Mouse (Mus musculus) c-Kit-negative CD71-positive TER-119-positive erythroid progenitor cells, embryonic 14.5 days (primary cell): ENCODE measurements around the gene Myo9b.

Experiments
- DNase-seq: peaks from one replicate; pipeline ENCODE4 v3.0.0-alpha.2; 2013; ENCODE audit warnings: low read depth, low spot score

Myo9b gene

DNA sequence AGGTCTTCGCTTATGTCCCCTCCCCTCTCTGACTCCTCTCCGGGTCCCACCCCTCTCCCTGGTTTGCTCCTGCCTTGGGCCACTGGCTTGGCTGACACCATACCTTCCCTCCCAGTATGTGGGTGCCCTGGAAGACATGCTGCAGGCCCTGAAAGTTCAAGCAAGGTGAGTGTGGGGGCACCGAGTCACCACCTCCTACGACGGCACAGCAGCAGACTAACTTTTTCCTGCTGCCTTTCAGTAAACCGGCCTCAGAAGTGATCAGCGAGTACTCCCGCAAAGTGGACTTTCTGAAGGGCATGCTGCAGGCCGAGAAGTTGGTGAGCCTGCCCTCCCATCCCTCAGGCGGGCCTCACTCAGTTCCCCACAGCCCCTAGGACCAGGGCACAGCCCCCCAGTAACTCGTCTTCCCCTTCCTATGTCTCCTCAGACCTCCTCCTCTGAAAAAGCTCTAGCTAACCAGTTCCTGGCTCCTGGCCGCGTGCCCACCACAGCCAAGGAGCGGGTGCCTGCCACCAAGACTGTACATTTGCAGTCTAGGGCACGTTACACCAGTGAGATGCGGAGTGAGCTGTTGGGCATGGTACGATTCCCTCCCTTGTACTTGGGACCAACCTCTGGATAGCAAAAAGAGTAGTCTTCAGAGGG is 95.1 kb downstream of the Myo9b start:
- DNase-seq = no peak

DNA sequence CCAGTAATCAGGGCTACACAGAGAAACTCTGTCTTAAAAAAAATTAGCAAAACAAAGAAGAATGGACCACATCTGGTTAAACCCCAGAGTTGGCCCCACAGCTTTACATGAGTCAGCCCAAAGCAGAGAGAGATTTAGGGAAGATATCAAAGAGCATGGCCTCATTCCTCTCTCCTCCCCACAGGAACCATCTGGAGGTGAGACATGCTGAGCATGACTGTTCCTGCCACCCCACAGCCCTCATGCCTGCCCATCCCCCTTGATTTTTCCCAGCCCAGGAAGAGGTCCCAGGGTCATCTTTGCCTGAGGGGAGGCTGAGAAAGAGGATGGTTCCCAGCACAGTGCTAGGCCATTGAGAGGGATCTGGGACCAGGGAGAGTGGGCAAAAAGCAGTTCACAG is 95.9 kb downstream of the Myo9b start:
- no peak for DNase-seq

DNA sequence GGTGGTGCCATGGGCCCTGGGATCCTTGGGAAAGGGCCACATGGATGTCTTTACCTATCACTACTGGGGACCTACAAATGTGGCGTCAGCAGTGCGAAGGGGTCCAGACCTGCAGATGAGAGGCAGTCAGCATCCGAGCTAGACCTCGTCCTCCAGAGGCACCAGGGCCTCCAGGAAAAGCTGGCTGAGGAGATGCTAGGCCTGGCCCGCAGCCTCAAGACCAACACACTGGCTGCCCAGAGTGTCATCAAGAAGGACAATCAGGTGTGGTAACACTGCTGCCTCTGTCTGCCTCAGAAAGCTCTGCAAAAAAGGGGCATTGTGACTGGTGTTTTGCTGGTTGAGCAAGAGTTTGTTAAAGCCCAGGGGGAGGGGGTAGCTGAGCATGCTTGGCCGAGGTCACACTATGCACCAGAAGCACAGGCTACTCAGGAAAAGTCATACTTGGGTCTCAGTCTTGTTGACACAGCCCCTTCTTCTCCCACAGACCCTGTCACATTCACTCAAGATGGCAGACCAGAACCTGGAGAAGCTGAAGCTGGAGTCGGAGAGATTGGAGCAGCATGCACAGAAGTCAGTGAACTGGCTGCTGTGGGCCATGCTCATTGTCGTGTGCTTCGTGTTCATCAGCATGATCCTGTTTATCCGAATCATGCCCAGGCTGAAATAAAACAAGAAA is 96.7 kb downstream of the Myo9b start:
- DNase-seq = no peak

DNA sequence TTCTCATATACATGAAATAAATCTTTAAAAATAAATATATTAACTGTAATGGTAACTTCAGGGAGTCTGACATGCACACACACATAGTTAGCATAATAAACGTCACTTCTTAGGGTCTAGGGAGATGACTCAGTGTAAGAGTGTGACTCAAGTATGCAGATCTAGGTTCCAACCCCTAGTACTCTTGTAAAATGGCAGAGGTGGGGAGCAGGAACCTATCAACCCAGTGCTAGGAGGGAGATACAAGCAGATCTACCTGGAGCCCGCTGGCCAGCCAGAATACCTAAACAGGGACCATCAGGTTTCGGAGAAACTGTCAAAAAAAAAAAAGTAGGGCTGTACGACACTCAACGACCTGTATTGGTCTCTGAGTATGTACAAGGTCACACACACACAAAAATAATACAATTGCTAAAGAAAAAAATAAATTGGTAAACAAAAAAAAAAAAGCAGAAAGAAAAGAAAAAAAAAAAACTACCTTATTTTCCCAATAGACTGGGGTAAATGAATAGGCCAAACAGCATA is 98.3 kb downstream of the Myo9b start:
- DNase-seq = no peak

DNA sequence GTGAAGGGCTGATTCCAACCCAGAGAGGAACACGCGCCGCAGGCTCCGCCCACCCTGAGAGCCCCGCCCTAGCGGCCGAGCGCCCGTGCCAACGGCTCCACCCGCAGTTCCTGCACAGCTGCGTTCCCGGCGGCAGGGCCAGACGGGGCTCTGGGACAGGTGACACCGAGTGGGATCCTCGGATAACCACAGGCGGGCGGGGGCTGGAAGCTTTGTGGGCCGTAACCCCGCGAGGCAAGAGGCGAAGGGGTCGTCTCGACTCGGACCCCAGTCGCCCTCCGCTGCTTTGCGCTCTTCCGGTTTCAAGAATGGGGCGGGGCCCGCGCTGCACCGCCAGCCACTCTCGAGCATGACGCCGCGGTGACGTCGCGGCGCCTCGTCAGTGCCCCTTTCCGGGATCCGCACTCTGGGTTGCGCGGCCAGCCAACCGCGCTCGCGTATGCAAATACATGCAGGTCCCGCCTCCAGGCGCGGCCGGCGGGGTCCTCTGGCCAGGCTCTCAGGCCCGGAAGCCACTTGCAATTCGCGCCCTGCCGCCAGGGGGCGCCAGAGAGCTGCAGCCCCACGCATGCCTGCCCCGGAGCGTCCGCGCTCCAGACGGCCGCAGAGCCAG is 98.8 kb downstream of the Myo9b start, which contains the start of gene Ocel1:
Gene Ocel1 (plus strand): TSS at position 63 of the 613 bp plus-strand sequence.
- peak; percentile 94 for DNase-seq

DNA sequence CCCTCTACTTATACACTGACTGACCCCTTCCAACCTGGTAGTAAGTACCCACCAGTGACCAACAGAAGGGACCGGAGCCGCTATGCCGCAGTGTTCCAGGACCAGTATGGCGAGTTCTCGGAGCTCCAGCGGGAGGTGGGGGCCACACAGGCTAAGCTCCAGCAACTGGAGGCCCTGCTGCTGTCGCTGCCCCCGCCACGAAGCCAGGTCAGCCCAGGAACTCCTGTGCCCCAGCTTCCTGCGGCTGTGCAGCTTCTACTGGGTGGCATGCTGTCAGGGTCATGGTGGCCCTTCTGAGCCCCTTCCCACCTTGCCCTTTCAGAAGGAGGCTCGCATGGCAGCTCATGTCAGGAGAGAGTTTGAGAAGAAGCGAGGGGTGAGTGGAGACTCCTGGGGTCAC is 99.9 kb downstream of the Myo9b start:
- no peak for DNase-seq

DNA sequence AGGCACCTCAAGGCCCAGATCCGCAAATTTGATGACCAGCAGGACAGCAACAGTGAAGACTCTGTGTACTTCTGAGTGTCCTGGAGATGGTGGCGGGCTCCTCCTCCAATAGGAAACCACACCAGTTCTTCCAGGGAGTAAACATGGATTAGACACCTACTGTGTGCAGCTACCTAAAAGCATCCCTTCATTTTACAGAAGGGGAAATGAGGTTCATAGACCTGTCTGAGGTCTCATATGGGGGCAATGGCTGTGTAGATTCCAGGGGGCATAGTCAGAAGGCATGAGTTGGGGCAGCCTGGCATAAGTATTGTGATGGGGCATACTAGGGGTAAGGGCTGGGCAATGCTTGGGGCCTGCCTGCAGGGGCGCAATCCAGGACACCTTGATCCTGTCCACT is 100.5 kb downstream of the Myo9b start:
- no peak for DNase-seq

DNA sequence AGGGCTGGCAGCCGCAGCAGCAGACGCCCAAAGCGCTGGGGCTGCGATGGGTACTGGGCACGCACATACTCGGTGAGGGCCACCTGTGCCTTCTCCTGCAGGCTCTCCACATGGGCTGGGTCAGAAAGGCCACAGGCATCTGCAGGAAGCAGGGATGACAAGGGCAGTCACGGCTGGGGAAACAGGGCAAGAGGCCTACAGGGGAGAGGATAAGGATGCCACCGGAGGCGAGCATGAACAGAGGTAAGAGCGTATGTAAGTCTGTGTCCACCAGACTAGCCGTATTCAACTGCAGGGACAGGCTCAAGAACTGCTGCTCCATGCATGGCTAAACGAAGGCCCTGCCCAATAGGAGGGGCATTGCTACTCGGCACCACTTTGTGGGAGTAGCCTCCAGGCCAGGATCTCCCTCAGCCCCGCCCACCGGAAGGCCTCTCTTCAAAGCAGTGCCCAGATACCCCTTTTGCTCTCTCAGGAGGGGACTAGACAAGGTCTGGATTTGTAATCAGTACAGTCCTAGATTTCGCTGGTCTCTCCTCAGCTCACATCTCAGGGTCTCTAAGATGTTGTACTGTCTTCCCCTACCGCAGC is 102.2 kb downstream of the Myo9b start:
- DNase-seq = no peak

DNA sequence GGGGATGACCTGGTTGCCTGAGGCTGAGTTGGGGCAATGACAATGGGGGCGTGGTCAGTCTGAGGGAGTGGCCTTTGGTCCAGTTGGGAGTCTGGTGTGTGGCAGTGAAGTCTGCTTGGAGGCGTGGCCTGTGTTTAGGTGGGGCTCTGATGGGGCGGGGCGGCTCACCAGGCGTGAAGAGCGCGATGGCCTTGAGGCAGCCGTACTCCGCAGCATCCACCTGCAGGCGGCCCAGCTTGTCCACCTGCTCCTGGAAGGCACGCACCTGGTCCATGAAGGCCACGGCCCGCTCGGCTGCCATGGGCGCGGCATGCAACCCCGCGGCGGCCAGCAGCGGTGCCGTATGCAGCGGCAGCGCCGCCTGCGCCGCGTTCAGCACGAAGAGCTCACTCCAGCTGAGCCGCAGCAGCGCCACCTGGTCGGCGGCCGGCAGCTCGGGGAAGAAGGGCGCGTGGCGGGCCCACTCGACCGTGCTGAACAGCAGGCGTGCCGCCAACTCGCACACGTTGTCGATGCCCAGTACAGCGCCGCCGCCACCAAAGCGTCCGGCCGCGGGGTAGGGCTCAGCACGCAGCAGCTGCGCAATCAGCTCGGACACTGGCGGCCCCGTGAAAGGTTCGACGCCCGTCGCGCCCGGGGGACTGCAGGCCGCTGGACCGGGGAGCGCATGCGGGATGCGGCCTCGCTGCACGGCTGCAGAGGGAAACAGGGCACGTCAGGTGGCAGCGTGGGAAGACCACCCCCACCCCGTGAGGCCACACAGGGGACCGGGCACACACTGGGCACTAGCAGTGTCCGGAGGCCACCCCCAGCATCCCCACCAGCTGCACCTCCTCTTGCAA is 103.3 kb downstream of the Myo9b start:
- peak; percentile 57 for DNase-seq

DNA sequence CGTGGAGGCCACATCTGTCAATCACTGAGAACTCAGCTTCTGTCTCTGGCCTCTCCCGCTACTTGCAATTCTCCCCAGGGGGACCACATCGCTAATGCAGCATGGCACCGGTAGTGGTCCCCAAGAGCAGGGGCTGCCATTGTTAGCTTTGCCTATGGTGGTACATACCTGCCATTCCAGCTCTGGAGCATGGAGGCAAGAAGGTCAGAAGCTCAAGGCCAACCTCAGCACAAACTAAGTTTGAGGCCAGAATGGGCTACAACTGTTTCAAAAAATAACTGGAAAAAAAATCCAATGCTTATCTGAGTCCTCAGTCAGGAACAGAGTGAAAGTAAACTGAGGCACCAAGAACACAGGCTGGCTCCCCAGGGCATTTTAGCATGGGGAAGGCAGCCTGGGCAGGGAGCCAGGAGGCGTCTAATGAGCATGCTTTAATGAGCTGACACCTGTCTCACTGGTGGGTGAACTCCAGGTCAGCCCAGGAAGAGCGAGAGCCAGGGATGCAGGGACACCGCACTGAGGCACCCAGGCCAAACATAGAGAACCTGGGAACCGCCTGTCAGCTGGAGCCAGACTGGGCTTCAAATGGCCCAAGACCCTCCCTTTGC is 104.0 kb downstream of the Myo9b start:
- no peak for DNase-seq

DNA sequence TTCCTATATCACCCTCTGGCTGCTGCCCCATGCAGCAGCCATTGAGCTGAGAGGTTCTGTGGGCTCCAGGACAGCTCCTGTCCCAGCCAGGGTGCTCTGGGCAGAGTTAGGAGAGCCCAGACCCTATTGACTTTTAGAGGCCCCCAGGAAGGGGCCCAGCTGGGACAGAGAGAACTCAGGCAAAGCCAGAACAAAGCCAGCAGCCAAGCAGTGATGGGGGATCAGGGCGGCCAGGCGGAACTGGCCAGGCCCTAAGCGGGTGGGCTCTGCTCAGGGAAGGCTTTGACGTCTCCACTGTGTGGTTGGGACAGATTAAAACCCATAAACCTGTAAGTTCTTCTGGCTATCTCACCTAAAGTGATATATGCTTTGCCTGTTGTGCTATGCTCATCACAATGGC is 106.5 kb downstream of the Myo9b start:
- DNase-seq = no peak

DNA sequence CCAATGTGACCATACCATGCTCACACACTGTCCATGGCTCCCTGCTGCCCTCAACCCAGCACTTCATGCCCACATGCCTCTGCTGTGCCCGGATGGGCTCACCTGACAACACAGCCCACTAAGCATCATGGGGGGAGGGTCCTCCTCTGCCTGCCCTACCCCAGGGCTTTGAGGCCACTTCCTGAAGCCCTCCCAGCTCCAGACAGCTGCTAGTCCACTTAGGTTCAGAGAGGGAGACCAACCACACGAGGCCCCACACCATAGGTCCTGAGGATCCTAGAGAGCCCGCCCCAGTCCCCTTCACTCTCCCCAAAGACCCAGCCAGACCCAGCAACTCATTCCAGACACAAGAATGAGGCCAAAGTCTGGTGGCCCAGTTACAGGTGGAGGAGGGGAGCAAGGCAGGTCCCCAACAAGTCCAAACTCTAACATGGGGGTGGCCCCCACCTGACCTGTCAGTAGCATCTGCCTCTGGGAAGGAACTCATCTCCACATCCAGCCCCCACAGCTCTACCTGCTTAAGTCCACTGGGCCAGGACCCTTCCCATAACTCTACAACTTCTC is 107.1 kb downstream of the Myo9b start:
- no peak for DNase-seq

DNA sequence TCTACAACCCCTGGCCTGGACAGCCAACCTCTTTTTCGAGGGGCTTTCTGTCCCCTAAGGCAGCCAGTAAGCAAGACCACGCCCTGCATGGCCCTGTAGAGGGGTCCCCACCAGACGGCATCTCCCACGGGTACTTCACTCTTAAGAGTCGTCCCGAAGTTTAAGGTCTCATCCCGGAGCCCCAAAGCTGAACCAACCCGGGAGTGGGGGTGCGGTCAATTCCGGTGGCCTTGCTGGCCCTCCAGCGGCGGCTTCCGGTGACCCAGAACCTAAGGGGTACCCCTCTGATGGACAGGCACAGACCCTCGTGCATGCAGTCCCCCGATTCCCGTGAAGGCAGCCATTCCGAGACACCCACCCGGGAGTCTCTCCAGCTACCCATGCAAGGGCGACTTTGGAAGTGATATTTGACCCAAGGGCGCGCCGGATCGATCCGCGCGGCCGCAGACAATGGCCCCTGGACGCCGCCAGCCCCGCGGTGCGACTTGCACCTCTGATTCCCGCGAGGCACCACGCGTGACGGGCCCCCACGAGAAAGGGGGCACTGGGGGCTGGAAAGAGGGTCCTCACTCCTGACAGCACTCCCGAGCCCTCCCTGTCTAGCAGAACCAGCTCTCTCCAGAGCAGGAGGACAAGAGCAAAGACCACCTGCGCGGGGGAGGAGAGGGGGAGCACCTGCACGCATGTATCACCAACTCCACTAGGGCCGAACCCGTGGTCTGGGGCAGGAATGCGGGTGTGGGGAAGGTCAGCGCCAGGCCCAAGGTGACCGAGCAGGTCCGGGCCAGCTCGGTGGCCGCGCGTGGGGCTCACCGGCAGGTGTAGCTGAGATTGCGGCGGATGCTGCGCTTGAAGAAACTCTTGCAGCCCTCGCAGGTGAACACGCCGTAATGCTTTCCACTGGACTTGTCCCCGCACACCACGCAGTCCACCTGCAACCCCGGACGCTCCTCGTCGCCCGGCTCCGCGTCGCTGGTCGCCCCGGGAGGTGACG is 108.0 kb downstream of the Myo9b start:
- no peak for DNase-seq

DNA sequence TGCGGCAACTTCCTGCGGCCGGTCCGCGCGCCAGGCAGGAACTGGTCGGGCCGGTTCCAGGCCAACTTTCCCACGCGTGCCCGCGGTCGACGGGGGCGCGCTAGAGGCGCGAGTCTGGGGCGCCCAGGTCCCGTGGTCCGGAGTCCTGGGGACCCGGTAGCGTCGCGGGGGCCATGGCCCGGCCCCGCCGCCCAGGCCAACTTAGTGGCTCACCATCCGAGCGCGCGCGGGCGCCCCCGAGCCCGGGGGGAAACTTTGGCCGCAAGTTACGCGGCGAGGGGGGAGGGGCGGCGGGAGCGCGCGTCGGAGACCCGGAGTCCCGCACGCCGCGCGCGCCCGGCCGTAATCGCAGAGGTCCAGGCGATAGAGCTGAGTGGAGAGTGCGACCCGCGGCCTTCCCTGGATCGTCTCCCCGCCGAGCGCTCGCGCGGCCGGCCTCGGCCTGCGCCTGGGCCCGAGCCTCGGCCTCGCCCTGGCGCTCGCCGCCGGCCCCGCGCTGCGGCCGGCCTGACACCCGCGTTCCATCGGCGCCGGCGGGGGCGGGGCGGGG is 109.0 kb downstream of the Myo9b start, which contains the start of gene Nr2f6:
Gene Nr2f6 (minus strand): TSS at position 540 of the 550 bp plus-strand sequence.
- no peak for DNase-seq

DNA sequence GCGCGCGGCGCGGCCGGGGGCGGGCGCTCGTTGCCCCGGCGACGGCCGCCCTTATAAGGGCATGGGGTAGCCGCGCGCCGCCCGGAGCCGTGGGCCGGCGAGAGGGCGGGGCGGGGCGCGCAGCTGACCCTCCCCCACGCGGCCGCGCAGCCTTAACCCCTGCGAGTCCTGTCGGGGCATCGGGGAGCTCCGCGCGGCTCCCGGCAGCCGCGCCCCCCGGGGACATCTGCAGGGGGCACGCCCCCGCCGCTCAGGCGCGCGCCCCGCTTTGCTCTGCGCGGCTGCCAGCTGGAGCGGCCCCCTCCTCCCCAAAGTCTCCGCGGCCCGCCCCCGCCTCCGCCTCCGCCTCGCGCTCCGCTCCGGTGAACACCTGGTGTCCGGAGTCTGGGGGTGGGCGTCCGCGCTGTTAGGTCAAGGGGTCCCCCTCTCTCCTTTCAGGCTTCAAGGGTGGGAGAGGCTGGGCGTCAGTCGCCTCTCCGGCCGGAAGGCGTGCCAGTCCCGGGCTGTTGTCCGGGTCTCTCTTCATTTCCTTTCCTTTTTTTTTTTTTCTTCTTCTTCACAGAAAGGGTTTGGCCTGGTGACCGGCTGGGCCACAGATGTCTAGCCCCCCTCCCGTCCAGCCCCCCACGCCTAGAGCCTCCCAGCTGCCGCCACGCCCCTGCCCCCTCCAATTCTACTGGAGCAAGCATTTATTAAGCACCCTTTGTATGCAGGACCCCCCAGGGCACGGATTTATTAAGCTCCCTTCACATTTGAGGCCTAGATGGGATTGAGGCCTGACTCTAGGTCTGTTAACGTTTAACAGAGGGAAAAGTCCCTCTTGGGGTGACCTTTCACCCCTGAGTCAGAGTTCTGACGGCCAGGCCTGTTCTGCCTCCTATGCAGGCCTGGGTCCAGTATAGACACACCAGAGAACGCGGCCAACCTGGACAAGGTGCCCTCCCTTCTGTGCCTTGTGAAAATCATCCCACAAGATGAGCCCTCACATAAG is 109.8 kb downstream of the Myo9b start:
- no peak for DNase-seq

DNA sequence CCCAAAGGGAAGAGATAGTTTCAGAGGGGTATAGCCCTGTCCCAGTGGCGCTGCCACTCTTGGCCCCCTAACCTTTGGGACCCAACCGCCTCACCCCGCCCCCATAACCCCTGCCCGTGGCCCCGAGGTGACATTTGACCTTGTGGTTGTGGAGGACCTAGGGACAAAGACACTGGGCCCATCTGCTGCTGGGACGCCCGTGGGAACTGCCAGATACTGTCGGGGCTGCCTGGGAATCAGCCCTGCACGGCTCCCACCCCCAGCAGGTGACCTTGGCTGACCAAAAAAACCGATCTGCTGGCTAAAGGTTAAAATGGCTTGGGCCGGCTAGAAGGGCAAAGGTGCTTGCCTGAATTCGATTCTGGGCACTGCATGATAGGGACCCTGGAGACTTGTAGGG is 110.9 kb downstream of the Myo9b start:
- DNase-seq = no peak

DNA sequence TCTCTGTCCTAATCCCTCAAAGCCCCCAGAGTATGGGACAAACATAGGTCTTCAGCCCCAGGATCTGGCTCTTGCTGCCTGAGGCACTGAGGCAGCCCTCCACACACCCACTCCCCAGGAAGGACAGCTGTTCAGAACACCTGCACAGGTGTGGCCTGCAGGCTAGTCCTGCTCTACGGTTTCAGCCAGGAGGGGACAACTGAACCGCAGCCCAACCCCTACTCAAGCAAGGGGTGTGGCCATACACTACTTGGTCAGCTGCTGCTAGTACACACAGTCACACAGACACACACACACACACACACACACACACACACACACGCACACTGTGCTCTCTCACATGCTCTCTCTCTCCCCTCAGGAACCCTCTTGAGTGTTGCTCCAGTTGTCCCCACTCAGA is 111.3 kb downstream of the Myo9b start:
- DNase-seq = no peak
